Mouse (Mus musculus) stomach, postnatal 0 days (tissue): ENCODE results near the gene Recql5. TPM values are rescaled to one million over a fixed set of nuclear protein-coding genes. Genes with fewer than 3 reads are reported as not detected.

ENCODE experiments used
- ATAC-seq: fragments of 200-750 bp; cut with Nextera tagmentation; 2 replicates; pipeline ENCODE4 v1.8.0; 2017; ENCODE audit not compliant: low FRiP score, low TSS enrichment
- DNase-seq: peaks from one replicate; pipeline ENCODE4 v3.0.0-alpha.2; 2016; ENCODE audit warnings: low spot score
- H3K27ac ChIP-seq: fragments of 300-500 bp; sonication (generic); replicated peaks from 2 replicates; pipeline ENCODE4 v1.5.1; 2014; ENCODE audit warnings: mild to moderate bottlenecking, control low read depth
- H3K27me3 ChIP-seq: fragments of 300-500 bp; sonication (generic); 2 replicates; pipeline ENCODE4 v1.6.1; 2014; ENCODE audit warnings: low read length; ENCODE audit not compliant: control insufficient read depth, insufficient read depth
- H3K36me3 ChIP-seq: fragments of 300-500 bp; sonication (generic); 2 replicates; pipeline ENCODE4 v1.6.1; 2014; ENCODE audit warnings: low read length, mixed read lengths; ENCODE audit not compliant: control insufficient read depth, insufficient read depth
- H3K4me1 ChIP-seq: fragments of 300-500 bp; sonication (generic); replicated peaks from 2 replicates; pipeline ENCODE4 v1.6.1; 2014; ENCODE audit warnings: antibody characterized with exemption; ENCODE audit not compliant: control insufficient read depth, insufficient read depth
- H3K4me2 ChIP-seq: fragments of 300-500 bp; sonication (generic); replicated peaks from 2 replicates; pipeline ENCODE4 v1.6.1; 2014; ENCODE audit warnings: low read depth, mild to moderate bottlenecking, control low read depth, moderate library complexity
- H3K4me3 ChIP-seq: fragments of 300-500 bp; sonication (generic); 2 replicates; pipeline ENCODE4 v1.5.1; 2014; ENCODE audit warnings: low read depth, low read length, control low read depth
- H3K9ac ChIP-seq: fragments of 300-500 bp; sonication (generic); 2 replicates; pipeline ENCODE4 v1.6.1; 2014; ENCODE audit warnings: mild to moderate bottlenecking, low read length, control low read depth, mixed read lengths
- H3K9me3 ChIP-seq: fragments of 300-500 bp; sonication (generic); 2 replicates; pipeline ENCODE4 v1.6.1; 2016; ENCODE audit warnings: low read length; ENCODE audit not compliant: control insufficient read depth
- CTCF ChIP-seq: IDR thresholded peaks from 2 replicates; pipeline ENCODE4 v1.5.1; 2016; ENCODE audit warnings: antibody characterized with exemption, low read depth, mild to moderate bottlenecking, moderate library complexity
- EP300 ChIP-seq: optimal IDR thresholded peaks from 2 replicates; pipeline ENCODE3; 2016; ENCODE audit warnings: antibody characterized with exemption
- WGBS: fragments of 180-500 bp; shearing (Covaris S2); extraction: QIAGEN DNeasy Blood & Tissue Kit; methylation state at CpG from one replicate; pipeline ENCODE4 v1.1.7; 2014; 5-methylcytosine and 5-hydroxymethylcytosine counted together
- polyA plus RNA-seq: library from polyadenylated mRNA; unstranded; fragments of >200 nt; fragmentation: Nextera tagmentation; extraction: Ambion mirVana; gene quantifications from 2 replicates; pipeline ENCODE4 v1.2.1, GENCODE M21; 2015

Recql5 gene
- polyA plus RNA-seq, 1 experiment from 2014 or later = 7.2 TPM

GRCm38 (mm10) chr11:115918637-115919036, 14.6 kb downstream of the Recql5 start:
- no peak overlapping the region for H3K9ac ChIP-seq
- DNase-seq = no peak
- 80% methylated on average over 5 of the region's 5 CpGs for WGBS
- no peak for ATAC-seq
- no peak overlapping the region for H3K4me3 ChIP-seq
- H3K4me2 ChIP-seq = no peak overlapping the region
- H3K27me3 ChIP-seq = no peaks in the 10 kb centered on the region
- peaks cover 13% of the 10 kb centered on the region; the same call in 1 of the 2 replicates for H3K36me3 ChIP-seq
- no peak overlapping the region for H3K27ac ChIP-seq
- TF ChIP-seq EP300 = no peak
- TF ChIP-seq CTCF = no peak
- no peaks in the 10 kb centered on the region for H3K4me1 ChIP-seq
- H3K9me3 ChIP-seq = no peaks in the 10 kb centered on the region

DNA sequence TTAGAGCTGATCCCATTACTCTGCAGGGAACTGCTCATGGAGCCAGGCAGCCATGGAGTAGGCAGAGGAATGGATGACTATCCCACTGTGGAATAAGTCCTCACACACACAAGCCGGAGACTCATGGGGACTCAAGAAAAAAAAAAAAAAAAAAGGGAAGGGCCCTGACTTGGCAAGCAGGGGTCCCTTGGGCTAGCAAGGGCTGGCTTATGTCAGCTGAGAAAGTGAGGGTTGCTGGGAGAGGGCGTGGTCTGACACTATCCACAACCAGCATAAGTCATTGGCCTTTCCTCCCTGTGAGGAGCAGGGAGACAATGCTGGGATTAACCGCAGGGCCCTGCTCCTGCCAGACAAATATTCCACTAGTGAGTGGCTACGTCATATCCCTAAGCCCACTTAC, 16.7 kb downstream of the Recql5 start:
- H3K4me1 ChIP-seq = no peaks in the 10 kb centered on the region
- 87% methylated on average over 4 of the region's 4 CpGs for WGBS
- H3K4me2 ChIP-seq = no peak overlapping the region
- no peak for DNase-seq
- H3K36me3 ChIP-seq = peaks cover 6% of the 10 kb centered on the region; the same call in 1 of the 2 replicates
- no peaks in the 10 kb centered on the region for H3K27me3 ChIP-seq
- no peaks in the 10 kb centered on the region for H3K9me3 ChIP-seq
- no peak for ATAC-seq
- TF ChIP-seq EP300 = no peak
- no peak for TF ChIP-seq CTCF
- no peak overlapping the region for H3K9ac ChIP-seq
- no peak overlapping the region for H3K27ac ChIP-seq
- H3K4me3 ChIP-seq = no peak overlapping the region

DNA sequence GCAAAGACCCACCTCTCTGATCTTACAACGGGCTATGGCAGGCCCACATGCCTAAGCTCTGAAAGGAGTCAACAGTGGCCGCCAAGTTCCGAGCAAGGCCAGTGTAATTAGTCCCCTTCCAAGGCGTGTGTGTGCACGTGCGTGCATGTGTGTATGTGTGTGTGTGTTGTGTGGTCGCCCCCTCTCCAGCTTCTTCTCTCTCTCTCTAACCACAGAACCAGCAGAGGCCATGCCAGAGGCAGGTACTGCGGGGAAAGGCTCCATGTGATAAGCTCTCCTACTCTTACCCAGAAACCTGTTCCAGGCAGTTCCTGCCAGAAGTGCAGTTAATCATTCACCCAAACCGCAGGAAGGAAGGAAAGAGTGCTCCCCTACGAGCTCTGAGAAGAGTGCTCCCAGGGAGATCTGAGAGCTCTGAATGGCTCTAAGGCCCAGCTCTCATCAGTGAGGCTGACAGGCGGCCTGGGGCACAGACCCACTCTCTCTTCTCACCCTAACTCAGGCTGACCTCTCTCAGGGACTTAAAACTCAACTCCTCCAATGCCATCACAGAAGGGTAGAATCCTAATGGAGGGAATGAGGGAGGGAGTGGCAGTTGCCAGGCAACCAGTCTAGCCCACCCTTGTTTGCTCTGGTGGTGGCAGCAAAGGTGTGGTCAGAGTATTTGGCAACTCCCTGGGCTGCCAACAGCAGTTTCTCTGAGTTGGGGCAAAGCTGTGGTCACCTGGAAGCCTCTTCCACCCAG, 21.5 kb downstream of the Recql5 start, which contains the start of gene Smim6:
Gene Smim6, plus strand, starts transcription at position 386 of the 745 bp plus-strand sequence.
- TF ChIP-seq EP300 (no peak), CTCF (no peak)
- peak; percentile 87 for DNase-seq
- Histone ChIP-seq H3K4me2 (peak within 1 kb of the TSS; percentile 47), H3K9ac (peak within 1 kb of the TSS; percentile 51; the same call in 1 of the 2 replicates), H3K27me3 (no peaks in the 10 kb centered on the region), H3K9me3 (no peaks in the 10 kb centered on the region), H3K4me1 (no peaks in the 10 kb centered on the region), H3K36me3 (peaks cover 3% of the 10 kb centered on the region; the same call in 1 of the 2 replicates), H3K4me3 (peak within 1 kb of the TSS; percentile 32), H3K27ac (peak within 1 kb of the TSS; percentile 94)
- WGBS = 47% methylated on average over 11 of the region's 11 CpGs
- ATAC-seq = peak; percentile 90

- H3K27ac ChIP-seq = peak overlapping the region; percentile 94
- H3K9ac ChIP-seq = peak overlapping the region; percentile 35; the same call in 1 of the 2 replicates
These were observed 22.1 kb downstream of the Recql5 start for GRCm38 (mm10) chr11:115911134-115911561.

GRCm38 (mm10) chr11:115906521-115906920, 26.8 kb downstream of the Recql5 start:
- Histone ChIP-seq H3K9me3 (no peaks in the 10 kb centered on the region), H3K4me3 (no peak overlapping the region), H3K4me2 (no peak overlapping the region), H3K36me3 (no peaks in the 10 kb centered on the region), H3K4me1 (peaks cover 15% of the 10 kb centered on the region), H3K9ac (no peak overlapping the region), H3K27me3 (no peaks in the 10 kb centered on the region), H3K27ac (peak overlapping the region; percentile 90)
- 75% methylated on average over 5 of the region's 5 CpGs for WGBS
- ATAC-seq (no peak), DNase-seq (no peak)
- no peak for TF ChIP-seq EP300
- TF ChIP-seq CTCF = no peak

More at GRCm38 (mm10) chr11:115911134-115911561, 22.1 kb downstream of the Recql5 start:
- H3K4me3 ChIP-seq = no peak overlapping the region
- WGBS = 65% methylated on average over 5 of the region's 5 CpGs
- DNase-seq = peak; percentile 89
- TF ChIP-seq CTCF (no peak), EP300 (no peak)
- H3K27me3 ChIP-seq = no peaks in the 10 kb centered on the region
- no peaks in the 10 kb centered on the region for H3K36me3 ChIP-seq
- no peaks in the 10 kb centered on the region; the same call in 1 of the 2 replicates for H3K4me1 ChIP-seq
- H3K4me2 ChIP-seq = no peak overlapping the region
- no peaks in the 10 kb centered on the region for H3K9me3 ChIP-seq
- ATAC-seq = peak; percentile 88

DNA sequence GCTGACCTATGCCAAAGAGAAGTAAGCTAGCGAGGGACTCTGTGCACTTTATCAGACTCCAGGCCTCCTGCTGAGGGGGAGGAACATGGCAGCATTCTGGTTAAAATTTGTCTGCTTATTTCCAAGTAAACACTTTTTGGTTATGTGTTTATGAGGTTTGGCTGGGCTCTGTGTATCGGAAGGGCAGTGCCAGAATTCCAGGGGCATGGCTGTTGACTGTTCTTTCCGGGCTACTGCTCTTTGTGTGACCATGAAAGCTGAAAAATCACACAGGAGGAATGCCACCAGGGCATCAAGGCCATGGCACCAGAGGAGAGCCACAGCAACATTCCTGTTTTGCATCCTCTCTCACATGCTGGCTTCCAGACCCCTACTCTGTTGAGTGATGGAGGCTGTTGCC, 27.2 kb downstream of the Recql5 start:
- H3K9ac ChIP-seq = peak overlapping the region; percentile 28; the same call in 1 of the 2 replicates
- ATAC-seq (no peak), DNase-seq (no peak)
- TF ChIP-seq EP300 = no peak
- no peak for TF ChIP-seq CTCF
- H3K36me3 ChIP-seq = no peaks in the 10 kb centered on the region
- peaks cover 15% of the 10 kb centered on the region for H3K4me1 ChIP-seq
- H3K27me3 ChIP-seq = no peaks in the 10 kb centered on the region
- peak overlapping the region; percentile 90 for H3K27ac ChIP-seq
- 76% methylated on average over 3 of the region's 3 CpGs for WGBS
- no peak overlapping the region for H3K4me2 ChIP-seq
- no peaks in the 10 kb centered on the region for H3K9me3 ChIP-seq
- no peak overlapping the region for H3K4me3 ChIP-seq
